Mouse (Mus musculus): ENCODE data around the gene Galntl5.

GRCm38 (mm10) chr5:25157136-25157535 is 24.1 kb upstream of the Galntl5 start:
- TF ChIP-seq CHD2 (IDR thresholded peaks at IDR 0.05; ENCODE audit: low read depth, low read length): no peak
- no peak for TF ChIP-seq ZC3H11A (IDR thresholded peaks at IDR 0.05; ENCODE audit: borderline replicate concordance, low read depth, low read length)
- no peak for TF ChIP-seq ZNF384 (IDR thresholded peaks at IDR 0.05; ENCODE audit: low read depth, low read length)
- TF ChIP-seq MAFK (IDR thresholded peaks at IDR 0.05; ENCODE audit: insufficient read depth, low read depth, low read length): no peak
- TF ChIP-seq HCFC1 (IDR thresholded peaks at IDR 0.05; ENCODE audit: borderline replicate concordance, insufficient read depth, low read length): no peak

Measured in ES-E14 (cell line).